In genomic region chr13:55835548-55836097, GRCm38 (mm10) we compare ENCODE assay signal across 13 mouse cellular contexts. TPM values are rescaled to one million over a fixed set of nuclear protein-coding genes. Genes with fewer than 3 reads are reported as not detected.
A peak's percentile ranks its signal among the peaks of the same experiment; 100 is the strongest.
DNase-seq lines count a peak whose midpoint lies in the region; ATAC-seq and TF ChIP-seq lines count a peak whose summit lies in the region.
"Had no signal": no experiment of that assay in that cellular context is flagged by ENCODE, and none has a peak within 500 bp of the region (broad histone marks: within the 10 kb centered on the region; RNA-seq: fewer than 3 reads in every experiment).

No protein-coding gene starts in this region.

- DNase-seq in kidney, postnatal 36 days: no peak
- DNase-seq in cerebellum, adult 9-11 months: no peak
- no peak for DNase-seq in Muller cell, postnatal 12 days (ENCODE audit: inconsistent ontology term)
- DNase-seq: layer of hippocampus, postnatal 36 days; thymus, postnatal 36 days had no signal

- no peak for TF ChIP-seq CTCF in bone marrow, adult 2 months (IDR thresholded peaks at IDR 0.05; ENCODE audit: control insufficient read depth, insufficient read depth, low read length)

- no peak overlapping the region for H3K27ac ChIP-seq in kidney, embryonic 14.5 days (ENCODE audit: low read depth, low read length)
- no peak overlapping the region; the same call in 1 of the 2 replicates for H3K27ac ChIP-seq in bone marrow, adult 2 months (ENCODE audit: control insufficient read depth, insufficient read depth, low read depth, low read length, poor library complexity)
- no peak overlapping the region for H3K27ac ChIP-seq in forebrain, embryonic 13.5 days
- no peak overlapping the region for H3K27ac ChIP-seq in midbrain, embryonic 12.5 days (replicated peaks)
- H3K27ac ChIP-seq: macrophage had no signal

- WGBS in kidney, embryonic 14.5 days: 1% methylated on average over 33 of the region's 33 CpGs
- 8% methylated on average over 33 of the region's 33 CpGs for WGBS in bone marrow, adult 2 months
- under 1% methylated on average over 33 of the region's 33 CpGs for WGBS in forebrain, embryonic 13.5 days
- under 1% methylated on average over 33 of the region's 33 CpGs for WGBS in midbrain, embryonic 12.5 days

- no peaks in the 10 kb centered on the region for H3K9me3 ChIP-seq in kidney, embryonic 14.5 days (ENCODE audit: control insufficient read depth, low read length)
- H3K9me3 ChIP-seq in forebrain, embryonic 13.5 days (replicated peaks): no peaks in the 10 kb centered on the region
- H3K9me3 ChIP-seq in midbrain, embryonic 12.5 days: no peaks in the 10 kb centered on the region

- no peak for ATAC-seq in kidney, embryonic 14.5 days (ENCODE audit: low FRiP score, low TSS enrichment)
- 0 out of 2 replicates have a peak, but pooled peaks have one; percentile 33 for ATAC-seq in forebrain, embryonic 13.5 days
- ATAC-seq in midbrain, embryonic 12.5 days (ENCODE audit: low FRiP score, low read depth): no peak
- no peak for ATAC-seq in megakaryocyte, adult 5-6 weeks (ENCODE audit: poor library complexity, severe bottlenecking)

- peak overlapping the region; percentile 9; the same call in 1 of the 2 replicates for H3K4me3 ChIP-seq in kidney, embryonic 14.5 days (ENCODE audit: low read length)
- H3K4me3 ChIP-seq in bone marrow, adult 2 months (replicated peaks; ENCODE audit: control insufficient read depth, low read depth, low read length): no peak overlapping the region
- no peak overlapping the region for H3K4me3 ChIP-seq in forebrain, embryonic 13.5 days
- peak overlapping the region; percentile 25 for H3K4me3 ChIP-seq in midbrain, embryonic 12.5 days

- TF ChIP-seq POLR2A in bone marrow, adult 2 months (IDR thresholded peaks at IDR 0.05; ENCODE audit: borderline replicate concordance, control insufficient read depth, low read depth, low read length): peak; percentile 9; the same call in 1 of the 2 replicates

- peaks cover 10% of the 10 kb centered on the region for H3K4me1 ChIP-seq in kidney, embryonic 14.5 days (ENCODE audit: control insufficient read depth, insufficient read depth, low read length)
- no peaks in the 10 kb centered on the region for H3K4me1 ChIP-seq in bone marrow, adult 2 months (ENCODE audit: control insufficient read depth, insufficient read depth, low read length)
- peaks cover 26% of the 10 kb centered on the region for H3K4me1 ChIP-seq in forebrain, embryonic 13.5 days
- H3K4me1 ChIP-seq in midbrain, embryonic 12.5 days: peaks cover 25% of the 10 kb centered on the region

- H3K36me3 ChIP-seq in kidney, embryonic 14.5 days (ENCODE audit: control insufficient read depth, insufficient read depth, low read length): no peaks in the 10 kb centered on the region
- H3K36me3 ChIP-seq in forebrain, embryonic 13.5 days (ENCODE audit: poor library complexity, severe bottlenecking): no peaks in the 10 kb centered on the region
- H3K36me3 ChIP-seq in midbrain, embryonic 12.5 days: no peaks in the 10 kb centered on the region

- peaks cover 98% of the 10 kb centered on the region for H3K27me3 ChIP-seq in kidney, embryonic 14.5 days (ENCODE audit: control insufficient read depth, insufficient read depth, low read length)
- peaks cover 100% of the 10 kb centered on the region for H3K27me3 ChIP-seq in forebrain, embryonic 13.5 days
- H3K27me3 ChIP-seq in midbrain, embryonic 12.5 days: peaks cover 100% of the 10 kb centered on the region

- no peak overlapping the region for H3K9ac ChIP-seq in kidney, embryonic 14.5 days (ENCODE audit: low read depth, low read length)
- no peak overlapping the region for H3K9ac ChIP-seq in forebrain, embryonic 13.5 days
- no peak overlapping the region for H3K9ac ChIP-seq in midbrain, embryonic 12.5 days (replicated peaks)

- H3K4me2 ChIP-seq in kidney, embryonic 14.5 days (replicated peaks; ENCODE audit: low read depth, low read length): 0 out of 2 replicates have a peak overlapping the region, but pooled peaks have one; percentile 10
- peak overlapping the region; percentile 10; the same call in 1 of the 2 replicates for H3K4me2 ChIP-seq in forebrain, embryonic 13.5 days
- peak overlapping the region; percentile 28 for H3K4me2 ChIP-seq in midbrain, embryonic 12.5 days (replicated peaks)

RNA-seq across cellular contexts. Expression of gene Pitx1, which starts 0.4 kb away (rescaled TPM):
- polyA plus RNA-seq in kidney, embryonic 14.5 days (2014; fragmentation: Nextera tagmentation; extraction: Ambion mirVana): 0.37 and 0.42 TPM in 2 replicates
- 0.82 and 0.92 TPM in 2 replicates for polyA plus RNA-seq in bone marrow, adult 2 months (2011; ENCODE audit: insufficient read depth, insufficient read length, low replicate concordance, missing spikeins)
- polyA plus RNA-seq in forebrain, embryonic 13.5 days (2015; fragmentation: Nextera tagmentation; extraction: Ambion mirVana): not detected in 2 replicates
- 2.7 and 4.1 TPM in 2 replicates for polyA plus RNA-seq in midbrain, embryonic 12.5 days (2016; fragmentation: Nextera tagmentation; extraction: Ambion mirVana)
- not detected in 2 replicates for total RNA-seq in megakaryocyte, adult 5-6 weeks (2015)
- not detected in 2 replicates for total RNA-seq in megakaryocyte, adult 5-6 weeks (2017)
- total RNA-seq: layer of hippocampus, postnatal 36 days; MEL had no signal
- polyA plus RNA-seq: heart, postnatal 0 days; macrophage had no signal

RNA-seq across cellular contexts. Expression of gene Catsper3, which starts 51.3 kb away (rescaled TPM):
- polyA plus RNA-seq in kidney, embryonic 14.5 days (2014; fragmentation: Nextera tagmentation; extraction: Ambion mirVana): 0.32 TPM in 1 of 2 replicates, not detected in the other
- polyA plus RNA-seq in bone marrow, adult 2 months (2011; ENCODE audit: insufficient read depth, insufficient read length, low replicate concordance, missing spikeins): 0.74 TPM in 1 of 2 replicates, not detected in the other
- polyA plus RNA-seq in forebrain, embryonic 13.5 days (2015; fragmentation: Nextera tagmentation; extraction: Ambion mirVana): 0.17 TPM in 1 of 2 replicates, not detected in the other
- polyA plus RNA-seq in midbrain, embryonic 12.5 days (2016; fragmentation: Nextera tagmentation; extraction: Ambion mirVana): 0.18 TPM in 1 of 2 replicates, not detected in the other
- total RNA-seq in megakaryocyte, adult 5-6 weeks (2015): not detected in 2 replicates
- total RNA-seq in megakaryocyte, adult 5-6 weeks (2017): not detected in 2 replicates
- total RNA-seq: MEL had no signal
- polyA plus RNA-seq: macrophage had no signal

Comparison
In these comparisons a context has a peak if more than half of its experiments do, and no peak if none do; other contexts are left out.
1. H3K4me3 ChIP-seq: peak in kidney, embryonic 14.5 days (single experiment) and midbrain, embryonic 12.5 days (single experiment); none in bone marrow, adult 2 months (single experiment) and forebrain, embryonic 13.5 days (single experiment).
2. Peak in every context shown above with its lines, with median percentiles within 50 percentile points of each other: H3K4me2 ChIP-seq.